Mouse (Mus musculus): ENCODE measurements at regions not wholly inside any gene's neighbourhood (a gene's known extent, or its start where the extent isn't known, plus 50 kb on each side); places are given as distances from the start of the nearest gene placed in this dataset.

DNA sequence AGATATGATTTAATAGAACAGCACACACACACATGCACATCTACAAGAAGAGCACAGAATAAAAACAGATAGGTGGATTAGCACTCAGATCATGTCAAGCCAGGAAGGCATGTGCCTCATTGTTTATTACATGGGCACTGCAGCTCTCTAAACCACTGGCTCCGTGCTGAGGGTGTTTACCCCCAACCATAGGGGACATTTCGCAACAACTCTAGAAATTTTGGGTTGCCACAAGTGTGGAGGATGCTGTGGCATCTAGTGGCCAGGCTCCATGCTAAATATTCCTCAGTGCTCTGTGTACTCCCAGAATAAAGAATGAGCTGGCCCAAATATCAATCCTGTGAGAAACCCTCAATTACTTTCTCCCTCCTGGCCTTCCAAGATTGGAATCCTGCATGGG is 85.8 kb upstream of the Cadm1 start:
- no peak overlapping the region for H3K4me3 ChIP-seq (ENCODE audit: insufficient read depth in 1 of 2, low read depth in 2 of 2, low read length in 2 of 2)
- no peaks in the 10 kb centered on the region for H3K9me3 ChIP-seq (ENCODE audit: control insufficient read depth, low read length)
- no peak for TF ChIP-seq EP300 (IDR thresholded peaks at IDR 0.05; ENCODE audit: low read depth)
- TF ChIP-seq CTCF (IDR thresholded peaks at IDR 0.05; ENCODE audit: low read depth): no peak
- 30% methylated on average over 2 of the region's 2 CpGs for WGBS (ENCODE audit: insufficient replicate concordance)
- DNase-seq (ENCODE audit: low read depth in 3 of 3, low spot score in 3 of 3): no peak
- no peak for ATAC-seq (ENCODE audit: insufficient read depth)
- H3K27me3 ChIP-seq (ENCODE audit: control insufficient read depth, insufficient read depth, low read length): no peaks in the 10 kb centered on the region; the same call in 1 of the 2 replicates
- H3K4me2 ChIP-seq (ENCODE audit: low read depth): no peak overlapping the region
- no peak overlapping the region for H3K9ac ChIP-seq (replicated peaks)
- H3K4me1 ChIP-seq (replicated peaks; ENCODE audit: control insufficient read depth in 2 of 2, insufficient read depth in 2 of 2, low read length in 1 of 2): no peaks in the 10 kb centered on the region
- no peak overlapping the region for H3K27ac ChIP-seq
- H3K36me3 ChIP-seq (replicated peaks; ENCODE audit: control insufficient read depth, insufficient read depth, low read depth): no peaks in the 10 kb centered on the region

DNA sequence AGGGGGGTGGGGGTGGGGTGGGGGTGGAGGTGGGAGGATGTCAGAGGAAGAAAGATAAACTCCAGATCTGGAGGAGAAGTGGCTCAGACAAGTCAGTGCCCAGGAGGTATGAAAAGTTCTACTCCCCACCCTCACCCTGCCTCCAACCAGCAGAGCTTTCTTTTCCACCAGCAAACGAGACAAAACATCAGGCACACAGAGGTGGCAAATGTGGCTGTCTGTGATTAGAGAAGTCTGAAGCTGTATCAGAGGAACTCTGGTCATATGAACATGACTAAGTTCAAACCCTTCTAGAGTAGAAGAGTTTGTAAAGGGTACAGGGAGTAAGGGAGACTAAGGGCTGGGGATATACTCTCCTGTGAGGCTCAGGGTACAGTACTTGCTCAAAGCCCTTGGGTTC is 85.2 kb upstream of the Cadm1 start:
- H3K27me3 ChIP-seq (ENCODE audit: control insufficient read depth, insufficient read depth, low read length): no peaks in the 10 kb centered on the region; the same call in 1 of the 2 replicates
- no peak overlapping the region for H3K4me2 ChIP-seq (ENCODE audit: low read depth)
- no peak overlapping the region for H3K27ac ChIP-seq
- WGBS (ENCODE audit: insufficient replicate concordance): 10% methylated on average over 1 of the region's 1 CpGs
- H3K9ac ChIP-seq (replicated peaks): no peak overlapping the region
- TF ChIP-seq CTCF (IDR thresholded peaks at IDR 0.05; ENCODE audit: low read depth): no peak
- no peak for TF ChIP-seq EP300 (IDR thresholded peaks at IDR 0.05; ENCODE audit: low read depth)
- H3K4me1 ChIP-seq (replicated peaks; ENCODE audit: control insufficient read depth in 2 of 2, insufficient read depth in 2 of 2, low read length in 1 of 2): no peaks in the 10 kb centered on the region
- H3K4me3 ChIP-seq (ENCODE audit: insufficient read depth in 1 of 2, low read depth in 2 of 2, low read length in 2 of 2): no peak overlapping the region
- no peaks in the 10 kb centered on the region for H3K36me3 ChIP-seq (replicated peaks; ENCODE audit: control insufficient read depth, insufficient read depth, low read depth)
- DNase-seq (ENCODE audit: low read depth in 3 of 3, low spot score in 3 of 3): no peak
- no peak for ATAC-seq (ENCODE audit: insufficient read depth)
- no peaks in the 10 kb centered on the region for H3K9me3 ChIP-seq (ENCODE audit: control insufficient read depth, low read length)

DNA sequence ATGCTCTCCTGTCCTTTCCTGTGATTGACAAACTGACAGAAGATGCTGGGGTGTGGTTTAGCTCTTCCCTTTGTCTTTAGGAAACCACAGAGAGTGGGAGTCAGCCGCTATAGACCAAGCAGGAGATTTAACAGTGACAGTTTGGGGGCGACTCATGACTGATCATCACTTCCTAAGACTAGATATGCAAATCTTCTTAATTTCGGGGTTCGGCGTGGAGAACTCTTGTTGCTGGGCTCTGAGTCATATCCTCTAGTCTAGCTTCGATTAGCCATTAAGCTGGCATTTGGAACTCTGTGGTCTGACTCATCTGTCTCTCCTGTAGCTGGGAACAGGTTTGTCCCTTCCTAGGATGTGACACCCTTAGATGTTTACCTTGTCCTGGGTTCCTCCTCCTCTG is 84.6 kb upstream of the Cadm1 start:
- H3K4me2 ChIP-seq (ENCODE audit: low read depth): no peak overlapping the region
- H3K36me3 ChIP-seq (replicated peaks; ENCODE audit: control insufficient read depth, insufficient read depth, low read depth): no peaks in the 10 kb centered on the region
- 16% methylated on average over 6 of the region's 6 CpGs for WGBS (ENCODE audit: insufficient replicate concordance)
- H3K4me1 ChIP-seq (replicated peaks; ENCODE audit: control insufficient read depth in 2 of 2, insufficient read depth in 2 of 2, low read length in 1 of 2): no peaks in the 10 kb centered on the region
- TF ChIP-seq EP300 (IDR thresholded peaks at IDR 0.05; ENCODE audit: low read depth): no peak
- no peak for TF ChIP-seq CTCF (IDR thresholded peaks at IDR 0.05; ENCODE audit: low read depth)
- H3K27me3 ChIP-seq (ENCODE audit: control insufficient read depth, insufficient read depth, low read length): no peaks in the 10 kb centered on the region; the same call in 1 of the 2 replicates
- no peak overlapping the region for H3K9ac ChIP-seq (replicated peaks)
- no peak overlapping the region for H3K27ac ChIP-seq
- no peak for ATAC-seq (ENCODE audit: insufficient read depth)
- no peaks in the 10 kb centered on the region for H3K9me3 ChIP-seq (ENCODE audit: control insufficient read depth, low read length)
- no peak overlapping the region for H3K4me3 ChIP-seq (ENCODE audit: insufficient read depth in 1 of 2, low read depth in 2 of 2, low read length in 2 of 2)
- no peak for DNase-seq (ENCODE audit: low read depth in 3 of 3, low spot score in 3 of 3)

DNA sequence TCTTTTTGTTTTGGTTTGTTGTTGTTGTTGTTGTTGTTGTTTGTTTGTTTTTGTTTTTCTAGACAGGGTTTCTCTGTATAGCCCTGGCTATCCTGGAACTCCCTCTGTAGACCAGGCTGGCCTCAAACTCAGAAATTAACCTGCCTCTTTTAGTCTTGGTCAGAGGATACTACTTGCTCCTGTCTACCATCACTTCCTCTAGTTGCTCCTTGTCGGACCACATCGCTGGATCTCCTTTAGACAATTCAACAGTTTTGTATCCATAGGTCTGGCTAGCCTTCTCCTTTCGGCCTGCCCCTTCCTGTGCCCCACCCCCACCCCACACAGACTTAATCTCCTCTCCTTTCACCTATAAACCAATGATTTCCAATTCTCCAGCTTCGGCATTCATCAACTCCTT is 77.2 kb upstream of the Cadm1 start:
- ATAC-seq (ENCODE audit: insufficient read depth): no peak
- H3K27ac ChIP-seq: no peak overlapping the region
- WGBS (ENCODE audit: insufficient replicate concordance): 41% methylated on average over 4 of the region's 4 CpGs

DNA sequence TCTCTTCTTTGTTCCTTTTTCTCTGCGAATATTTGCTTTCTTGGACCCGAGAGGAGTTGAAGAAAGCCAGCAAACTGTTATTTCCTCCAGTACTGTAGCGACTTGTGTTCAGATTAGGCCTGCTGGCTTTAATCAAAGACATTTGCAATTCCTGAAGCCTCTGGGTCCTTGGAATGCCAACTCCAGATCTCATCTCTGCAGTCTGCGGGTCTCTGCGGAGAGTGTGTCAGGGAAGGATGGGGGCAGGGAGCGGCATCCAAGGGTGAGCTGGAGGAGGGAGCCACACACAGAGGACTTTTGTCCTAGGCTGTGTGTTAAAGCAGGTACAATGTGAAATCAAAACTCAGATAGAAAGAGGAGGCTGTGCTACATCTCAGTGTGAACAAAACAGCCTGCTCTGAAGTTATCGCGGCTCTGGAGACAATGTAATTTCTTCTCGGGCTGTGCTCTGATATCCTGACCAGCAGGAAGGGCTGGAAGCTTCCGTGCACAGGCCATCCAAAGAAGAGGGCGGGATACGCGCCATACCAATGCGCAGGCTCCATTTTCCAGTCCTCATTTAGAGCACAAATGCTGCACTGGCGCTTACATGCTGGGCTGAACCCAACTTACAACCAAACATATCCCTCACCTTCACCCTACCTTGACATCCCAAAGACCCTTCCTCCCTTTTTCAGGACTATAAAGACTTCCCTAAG is 71.1 kb upstream of the Cadm1 start:
- no peaks in the 10 kb centered on the region for H3K9me3 ChIP-seq (ENCODE audit: control insufficient read depth, low read length)
- H3K4me1 ChIP-seq (replicated peaks; ENCODE audit: control insufficient read depth in 2 of 2, insufficient read depth in 2 of 2, low read length in 1 of 2): no peaks in the 10 kb centered on the region
- no peak overlapping the region for H3K4me2 ChIP-seq (ENCODE audit: low read depth)
- H3K27ac ChIP-seq: no peak overlapping the region
- H3K36me3 ChIP-seq (replicated peaks; ENCODE audit: control insufficient read depth, insufficient read depth, low read depth): no peaks in the 10 kb centered on the region
- TF ChIP-seq EP300 (IDR thresholded peaks at IDR 0.05; ENCODE audit: low read depth) (no peak), CTCF (IDR thresholded peaks at IDR 0.05; ENCODE audit: low read depth) (no peak)
- ATAC-seq (ENCODE audit: insufficient read depth): no peak
- no peak for DNase-seq (ENCODE audit: low read depth in 3 of 3, low spot score in 3 of 3)
- no peak overlapping the region for H3K9ac ChIP-seq (replicated peaks)
- H3K27me3 ChIP-seq (ENCODE audit: control insufficient read depth, insufficient read depth, low read length): no peaks in the 10 kb centered on the region
- H3K4me3 ChIP-seq (ENCODE audit: insufficient read depth in 1 of 2, low read depth in 2 of 2, low read length in 2 of 2): no peak overlapping the region
- 40% methylated on average over 15 of the region's 15 CpGs for WGBS (ENCODE audit: insufficient replicate concordance)

More for the DNA sequence above, 77.2 kb upstream of the Cadm1 start:
- no peaks in the 10 kb centered on the region for H3K27me3 ChIP-seq (ENCODE audit: control insufficient read depth, insufficient read depth, low read length)
- H3K4me3 ChIP-seq (ENCODE audit: insufficient read depth in 1 of 2, low read depth in 2 of 2, low read length in 2 of 2): no peak overlapping the region
- H3K4me2 ChIP-seq (ENCODE audit: low read depth): no peak overlapping the region
- H3K9me3 ChIP-seq (ENCODE audit: control insufficient read depth, low read length): no peaks in the 10 kb centered on the region
- no peaks in the 10 kb centered on the region for H3K4me1 ChIP-seq (replicated peaks; ENCODE audit: control insufficient read depth in 2 of 2, insufficient read depth in 2 of 2, low read length in 1 of 2)
- TF ChIP-seq EP300 (IDR thresholded peaks at IDR 0.05; ENCODE audit: low read depth) (no peak), CTCF (IDR thresholded peaks at IDR 0.05; ENCODE audit: low read depth) (no peak)
- no peak overlapping the region for H3K9ac ChIP-seq (replicated peaks)
- H3K36me3 ChIP-seq (replicated peaks; ENCODE audit: control insufficient read depth, insufficient read depth, low read depth): no peaks in the 10 kb centered on the region
- no peak for DNase-seq (ENCODE audit: low read depth in 3 of 3, low spot score in 3 of 3)
